Mouse (Mus musculus) kidney, embryonic 16.5 days (tissue): ENCODE data around the gene Ranbp2. TPM values are rescaled to one million over a fixed set of nuclear protein-coding genes. Genes with fewer than 3 reads are reported as not detected.
"Not testable (repeated sequence)": the region's sequence is repeated elsewhere in the genome, so short reads cannot be mapped to it uniquely, and the experiment has no call there.

ENCODE experiments used
- ATAC-seq: fragments of 200-750 bp; cut with Nextera tagmentation; 2 replicates; pipeline ENCODE4 v1.8.0; 2017; ENCODE audit warnings: moderate TSS enrichment; ENCODE audit not compliant: low FRiP score, low TSS enrichment
- H3K27ac ChIP-seq: fragments of 300-500 bp; sonication (generic); 2 replicates; pipeline ENCODE4 v1.5.1; 2014; ENCODE audit warnings: low read length
- H3K27me3 ChIP-seq: fragments of 300-500 bp; sonication (generic); 2 replicates; pipeline ENCODE4 v1.6.1; 2014; ENCODE audit warnings: low read length, control low read depth, mixed read lengths; ENCODE audit not compliant: insufficient read depth
- H3K36me3 ChIP-seq: fragments of 300-500 bp; sonication (generic); 2 replicates; pipeline ENCODE4 v1.6.1; 2014; ENCODE audit warnings: low read length, control low read depth, mixed read lengths; ENCODE audit not compliant: insufficient read depth
- H3K4me1 ChIP-seq: fragments of 300-500 bp; sonication (generic); 2 replicates; pipeline ENCODE4 v1.6.1; 2014; ENCODE audit warnings: low read length, control low read depth, mixed read lengths; ENCODE audit not compliant: insufficient read depth
- H3K4me2 ChIP-seq: fragments of 300-500 bp; sonication (generic); replicated peaks from 2 replicates; pipeline ENCODE4 v1.6.1; 2014; ENCODE audit warnings: low read depth, low read length
- H3K4me3 ChIP-seq: fragments of 300-500 bp; sonication (generic); 2 replicates; pipeline ENCODE4 v1.5.1; 2014; ENCODE audit warnings: mild to moderate bottlenecking, low read length
- H3K9ac ChIP-seq: fragments of 300-500 bp; sonication (generic); replicated peaks from 2 replicates; pipeline ENCODE4 v1.6.1; 2014; ENCODE audit warnings: low read length
- H3K9me3 ChIP-seq: fragments of 300-500 bp; sonication (generic); 2 replicates; pipeline ENCODE4 v1.6.1; 2016; ENCODE audit warnings: low read length, control low read depth
- WGBS: fragments of 180-500 bp; shearing (Covaris S2); extraction: QIAGEN DNeasy Blood & Tissue Kit; methylation state at CpG from one replicate; pipeline ENCODE4 v1.1.7; 2014; 5-methylcytosine and 5-hydroxymethylcytosine counted together
- polyA plus RNA-seq: library from polyadenylated mRNA; unstranded; fragments of >200 nt; fragmentation: Nextera tagmentation; extraction: Ambion mirVana; gene quantifications from 2 replicates; pipeline ENCODE4 v1.2.1, GENCODE M21; 2015

Ranbp2 gene
- polyA plus RNA-seq, 1 experiment from 2014 or later = 20.7 TPM

DNA sequence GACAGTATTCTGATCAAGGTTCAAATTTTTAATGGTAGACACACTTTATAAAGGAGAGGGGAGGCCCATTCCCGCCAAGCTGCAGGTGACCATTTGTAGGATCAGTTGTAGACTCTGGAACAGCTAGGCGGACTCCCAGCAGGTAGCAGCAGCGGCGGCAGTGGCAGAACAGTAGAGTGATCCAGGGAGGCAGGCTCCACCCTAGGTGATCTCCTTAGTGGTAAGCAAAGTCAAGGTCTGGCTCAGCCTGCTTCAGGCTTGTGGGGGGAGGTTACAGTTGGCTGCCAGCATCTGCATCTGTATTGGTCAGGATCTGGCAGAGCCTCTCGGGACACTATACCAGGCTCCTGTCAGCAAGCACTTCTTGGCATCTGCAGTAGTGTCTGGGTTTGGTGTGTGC is 89.6 kb downstream of the Ranbp2 start:
- not testable (repeated sequence) for ATAC-seq, H3K9ac ChIP-seq, H3K27me3 ChIP-seq, H3K9me3 ChIP-seq, H3K4me2 ChIP-seq, H3K27ac ChIP-seq, H3K4me3 ChIP-seq, H3K4me1 ChIP-seq
- H3K36me3 ChIP-seq = peaks cover 11% of the 10 kb centered on the region
- WGBS = 93% methylated on average over 5 of the region's 5 CpGs

GRCm38 (mm10) chr10:58540613-58541012 is 93.9 kb downstream of the Ranbp2 start:
- Histone ChIP-seq H3K4me2 (no peak overlapping the region), H3K4me1 (no peaks in the 10 kb centered on the region), H3K27me3 (no peaks in the 10 kb centered on the region), H3K9me3 (no peaks in the 10 kb centered on the region), H3K4me3 (no peak overlapping the region), H3K27ac (no peak overlapping the region), H3K9ac (no peak overlapping the region), H3K36me3 (peaks cover 11% of the 10 kb centered on the region)
- 80% methylated on average over 13 of the region's 13 CpGs for WGBS
- no peak for ATAC-seq

Other genes starting within 250 kb of the Ranbp2 start
- gene AW822073, start 222.0 kb upstream of the Ranbp2 start, polyA plus RNA-seq = not detected in 2 replicates
- gene Duxf3, start 214.2 kb upstream of the Ranbp2 start, polyA plus RNA-seq = not detected in 2 replicates
- not detected in 2 replicates for gene Gm4981, start 210.2 kb upstream of the Ranbp2 start, polyA plus RNA-seq
- gene Gcc2, start 191.4 kb upstream of the Ranbp2 start, polyA plus RNA-seq = 48.8 and 49.3 TPM in 2 replicates
- gene Lims1, start 123.5 kb upstream of the Ranbp2 start, polyA plus RNA-seq = 153 and 162 TPM in 2 replicates
- 8.6 and 12.0 TPM in 2 replicates for gene Ccdc138, start 51.0 kb downstream of the Ranbp2 start, polyA plus RNA-seq
- gene Edar, start 228.7 kb downstream of the Ranbp2 start, polyA plus RNA-seq = 0.40 and 0.45 TPM in 2 replicates